Mouse (Mus musculus) midbrain, embryonic 14.5 days (tissue): ENCODE measurements around the gene Spata16. TPM values are rescaled to one million over a fixed set of nuclear protein-coding genes. Genes with fewer than 3 reads are reported as not detected.

Experiments
- ATAC-seq: fragments of 200-750 bp; cut with Nextera tagmentation; 2 replicates; pipeline ENCODE4 v1.8.0; 2017; ENCODE audit warnings: moderate number of reproducible peaks, moderate library complexity; ENCODE audit not compliant: low FRiP score, low TSS enrichment
- DNase-seq: peaks from one replicate; pipeline ENCODE4 v3.0.0-alpha.2; 2015
- H3K27ac ChIP-seq: fragments of 300-500 bp; sonication (generic); replicated peaks from 2 replicates; pipeline ENCODE4 v1.5.1; 2014; ENCODE audit warnings: mild to moderate bottlenecking, low read depth, low read length, moderate library complexity
- H3K27me3 ChIP-seq: fragments of 300-500 bp; sonication (generic); 2 replicates; pipeline ENCODE4 v1.6.1; 2014; ENCODE audit warnings: low read length, control low read depth, mixed read lengths; ENCODE audit not compliant: control insufficient read depth, insufficient read depth
- H3K36me3 ChIP-seq: fragments of 300-500 bp; sonication (generic); 2 replicates; pipeline ENCODE4 v1.6.1; 2014; ENCODE audit warnings: low read length, control low read depth; ENCODE audit not compliant: control insufficient read depth, insufficient read depth
- H3K4me1 ChIP-seq: fragments of 300-500 bp; sonication (generic); 2 replicates; pipeline ENCODE4 v1.6.1; 2014; ENCODE audit warnings: mild to moderate bottlenecking, antibody characterized with exemption, low read length, control low read depth; ENCODE audit not compliant: control insufficient read depth, insufficient read depth
- H3K4me2 ChIP-seq: fragments of 300-500 bp; sonication (generic); 2 replicates; pipeline ENCODE4 v1.6.1; 2014; ENCODE audit warnings: mild to moderate bottlenecking, low read length, moderate library complexity
- H3K4me3 ChIP-seq: fragments of 300-500 bp; sonication (generic); replicated peaks from 2 replicates; pipeline ENCODE4 v1.5.1; 2014; ENCODE audit warnings: low read depth, low read length
- H3K9ac ChIP-seq: fragments of 300-500 bp; sonication (generic); replicated peaks from 2 replicates; pipeline ENCODE4 v1.6.1; 2014; ENCODE audit warnings: mild to moderate bottlenecking, low read length, moderate library complexity
- H3K9me3 ChIP-seq: fragments of 300-500 bp; sonication (generic); 2 replicates; pipeline ENCODE4 v1.6.1; 2016; ENCODE audit warnings: low read length, control low read depth, mixed read lengths; ENCODE audit not compliant: control insufficient read depth
- WGBS: fragments of 180-500 bp; shearing (Covaris S2); extraction: QIAGEN DNeasy Blood & Tissue Kit; methylation state at CpG from one replicate; pipeline ENCODE4 v1.1.7; 2014; 5-methylcytosine and 5-hydroxymethylcytosine counted together
- polyA plus RNA-seq: library from polyadenylated mRNA; unstranded; fragments of >200 nt; fragmentation: Nextera tagmentation; extraction: Ambion mirVana; gene quantifications from 2 replicates; pipeline ENCODE4 v1.2.1, GENCODE M21; 2014

Gene Spata16
- polyA plus RNA-seq, 1 experiment from 2014 or later = not detected

DNA sequence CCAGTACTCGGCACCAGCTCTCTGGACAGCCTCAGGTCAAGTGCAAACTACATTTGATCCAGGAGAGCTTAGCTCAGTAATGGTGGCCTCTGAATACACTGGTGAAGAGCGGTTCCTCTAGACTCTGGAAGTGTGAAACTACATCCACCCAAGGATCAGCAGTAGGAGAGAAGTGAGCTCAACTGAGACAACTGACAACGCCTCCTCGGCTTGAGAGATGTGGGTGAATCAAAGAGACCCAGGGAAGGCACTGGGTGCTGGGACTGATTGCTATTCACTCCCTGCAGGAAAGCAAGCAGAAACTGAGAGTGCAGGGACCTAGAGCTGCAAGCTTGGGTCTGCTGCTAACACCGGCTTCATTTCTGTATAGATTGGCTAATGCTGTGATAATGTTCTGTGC, 210.5 kb downstream of the Spata16 start:
- WGBS = 89% methylated on average over 5 of the region's 5 CpGs
- no peak for DNase-seq
- H3K27ac ChIP-seq = no peak overlapping the region
- H3K4me3 ChIP-seq = no peak overlapping the region
- no peaks in the 10 kb centered on the region for H3K27me3 ChIP-seq
- H3K4me1 ChIP-seq = no peaks in the 10 kb centered on the region
- ATAC-seq = no peak
- H3K9ac ChIP-seq = no peak overlapping the region
- no peaks in the 10 kb centered on the region for H3K36me3 ChIP-seq
- no peaks in the 10 kb centered on the region for H3K9me3 ChIP-seq
- H3K4me2 ChIP-seq = no peak overlapping the region

DNA sequence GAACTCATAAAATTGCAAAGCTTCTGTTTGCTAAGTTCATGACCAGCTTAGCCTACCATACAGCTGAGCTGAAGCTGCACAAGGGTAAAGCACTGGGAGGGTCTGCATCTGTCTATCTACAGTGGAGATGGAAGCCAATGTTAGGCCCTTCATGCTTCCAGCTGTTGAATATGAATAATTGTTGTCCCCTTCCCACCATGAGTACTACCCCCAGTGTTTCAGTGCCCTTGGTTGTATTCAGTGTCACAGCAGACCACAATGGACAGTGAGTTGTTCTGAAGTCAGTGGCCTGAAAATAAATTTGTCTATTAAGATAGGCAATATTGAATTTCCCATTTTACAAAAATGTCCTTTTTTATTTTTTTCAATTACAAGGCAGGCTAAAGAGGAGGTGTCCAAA, 212.8 kb downstream of the Spata16 start:
- no peaks in the 10 kb centered on the region for H3K9me3 ChIP-seq
- H3K4me2 ChIP-seq = no peak overlapping the region
- H3K9ac ChIP-seq = no peak overlapping the region
- H3K27ac ChIP-seq = no peak overlapping the region
- H3K4me3 ChIP-seq = no peak overlapping the region
- H3K4me1 ChIP-seq = no peaks in the 10 kb centered on the region
- H3K36me3 ChIP-seq = no peaks in the 10 kb centered on the region
- no peaks in the 10 kb centered on the region for H3K27me3 ChIP-seq
- ATAC-seq (no peak), DNase-seq (no peak)

DNA sequence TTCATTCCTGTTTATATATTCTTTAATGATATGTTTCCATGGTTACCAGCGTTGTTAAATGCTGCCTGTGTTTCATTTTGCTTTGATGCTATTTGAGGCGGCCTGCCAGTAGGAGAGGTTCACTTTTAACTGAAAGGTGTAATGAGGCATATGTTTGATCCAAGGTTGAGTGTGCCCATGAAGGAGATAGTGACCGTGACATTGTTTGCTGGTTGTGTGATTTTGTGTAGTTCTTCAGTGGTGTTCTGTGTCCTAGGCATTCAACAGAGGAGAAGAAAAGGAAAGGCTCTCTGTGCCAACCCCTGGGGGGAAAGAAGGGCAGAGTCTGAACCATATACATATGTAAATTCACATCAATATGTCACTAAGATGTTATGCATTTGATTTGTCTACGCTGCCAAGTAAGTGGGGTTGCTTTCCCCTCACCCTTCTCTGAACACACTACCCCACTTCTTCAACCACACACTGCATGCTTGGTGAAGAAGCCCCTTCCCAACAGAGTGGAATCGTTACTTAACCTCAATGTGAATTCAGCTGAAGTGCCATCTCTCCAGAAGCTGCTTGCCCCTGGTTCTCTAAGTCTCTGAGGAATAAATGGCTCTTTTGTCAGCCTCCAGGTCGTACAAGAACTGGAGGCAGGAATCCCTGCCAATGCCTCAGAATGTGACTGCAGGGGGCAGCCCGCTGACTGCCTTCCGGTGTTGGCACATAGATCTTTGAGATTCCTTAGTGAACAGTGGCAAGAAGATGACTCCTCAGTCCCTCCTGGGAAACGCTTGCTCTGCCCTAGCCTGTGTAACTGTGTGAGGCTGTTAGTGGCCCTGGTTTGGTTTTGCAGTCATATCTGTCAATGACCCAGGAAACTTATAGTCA, 213.5 kb downstream of the Spata16 start:
- ATAC-seq (peak; percentile 66), DNase-seq (peak; percentile 59)
- H3K27me3 ChIP-seq = no peaks in the 10 kb centered on the region
- H3K27ac ChIP-seq = peak overlapping the region; percentile 47
- 25% methylated on average over 9 of the region's 9 CpGs for WGBS
- no peak overlapping the region for H3K9ac ChIP-seq
- no peak overlapping the region for H3K4me2 ChIP-seq
- no peaks in the 10 kb centered on the region for H3K9me3 ChIP-seq
- no peak overlapping the region for H3K4me3 ChIP-seq
- no peaks in the 10 kb centered on the region for H3K4me1 ChIP-seq
- no peaks in the 10 kb centered on the region for H3K36me3 ChIP-seq

DNA sequence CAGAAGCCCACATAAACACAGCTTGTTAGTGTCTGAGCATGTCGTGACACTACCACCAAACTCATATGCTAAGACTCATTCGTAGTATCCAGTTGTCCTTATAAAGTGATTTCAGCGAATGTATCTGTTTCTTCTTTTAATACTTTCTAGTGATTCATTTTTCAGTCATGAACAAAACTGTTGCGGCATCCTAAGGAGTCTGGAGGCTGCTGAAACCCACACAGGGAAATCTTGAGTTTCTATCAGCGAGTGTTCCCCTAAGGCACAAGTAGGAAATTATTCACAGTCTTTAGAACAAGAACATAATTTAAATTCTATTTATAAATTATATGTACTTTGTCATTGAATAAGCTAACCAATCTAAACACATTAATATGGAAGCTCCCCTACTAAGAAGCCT, 216.1 kb downstream of the Spata16 start:
- Histone ChIP-seq H3K4me3 (no peak overlapping the region), H3K9ac (no peak overlapping the region), H3K9me3 (no peaks in the 10 kb centered on the region), H3K4me2 (no peak overlapping the region), H3K36me3 (no peaks in the 10 kb centered on the region), H3K4me1 (no peaks in the 10 kb centered on the region), H3K27ac (no peak overlapping the region), H3K27me3 (no peaks in the 10 kb centered on the region)
- ATAC-seq = no peak
- no peak for DNase-seq
- 87% methylated on average over 5 of the region's 5 CpGs for WGBS

DNA sequence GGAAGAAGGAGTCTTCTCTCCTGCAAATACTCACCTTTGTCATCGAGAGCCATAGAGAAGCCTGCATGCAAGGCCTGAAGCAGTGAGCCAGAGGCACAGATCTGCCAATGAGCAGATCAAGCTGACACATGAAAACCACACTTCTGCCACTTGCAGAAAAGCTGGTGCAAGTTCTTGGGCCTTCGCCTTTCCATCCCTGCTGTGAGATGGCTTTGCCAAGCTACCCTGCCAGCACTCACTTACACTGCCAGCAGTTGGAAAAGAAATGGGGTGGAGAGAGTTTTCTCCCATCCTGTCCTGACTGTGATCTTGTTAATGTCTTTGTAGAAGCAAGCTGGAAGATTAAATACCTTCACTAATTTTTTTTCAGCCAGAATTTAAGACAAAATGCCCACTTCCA, 237.3 kb downstream of the Spata16 start:
- Histone ChIP-seq H3K27me3 (no peaks in the 10 kb centered on the region), H3K4me3 (no peak overlapping the region), H3K9me3 (no peaks in the 10 kb centered on the region), H3K27ac (no peak overlapping the region), H3K4me1 (no peaks in the 10 kb centered on the region), H3K4me2 (no peak overlapping the region), H3K36me3 (no peaks in the 10 kb centered on the region), H3K9ac (no peak overlapping the region)
- WGBS = 75% methylated on average over 2 of the region's 2 CpGs
- no peak for ATAC-seq
- no peak for DNase-seq

DNA sequence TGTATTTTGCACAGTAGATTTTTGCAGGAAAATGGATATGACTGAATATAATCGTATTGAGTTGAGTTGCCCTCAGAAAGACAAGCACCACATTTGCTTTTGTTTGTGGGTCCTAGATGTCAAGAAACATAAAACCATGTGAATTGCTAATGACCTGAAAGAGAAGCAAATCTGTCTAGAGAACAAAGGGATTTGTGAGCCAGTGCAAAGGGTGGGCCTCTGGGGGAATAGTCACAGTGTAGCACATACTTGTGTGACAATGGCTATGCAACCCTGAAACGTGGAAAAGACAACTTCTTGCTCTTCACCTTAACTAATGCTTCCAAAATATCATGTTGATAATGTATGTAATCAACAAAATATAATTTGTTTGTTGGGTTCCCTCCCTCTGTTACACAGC, 239.9 kb downstream of the Spata16 start:
- H3K4me2 ChIP-seq = no peak overlapping the region
- ATAC-seq (no peak), DNase-seq (no peak)
- H3K36me3 ChIP-seq = no peaks in the 10 kb centered on the region
- no peak overlapping the region for H3K9ac ChIP-seq
- 22% methylated on average over 2 of the region's 2 CpGs for WGBS
- no peaks in the 10 kb centered on the region for H3K9me3 ChIP-seq
- no peaks in the 10 kb centered on the region for H3K4me1 ChIP-seq
- no peak overlapping the region for H3K27ac ChIP-seq
- no peak overlapping the region for H3K4me3 ChIP-seq
- no peaks in the 10 kb centered on the region for H3K27me3 ChIP-seq

DNA sequence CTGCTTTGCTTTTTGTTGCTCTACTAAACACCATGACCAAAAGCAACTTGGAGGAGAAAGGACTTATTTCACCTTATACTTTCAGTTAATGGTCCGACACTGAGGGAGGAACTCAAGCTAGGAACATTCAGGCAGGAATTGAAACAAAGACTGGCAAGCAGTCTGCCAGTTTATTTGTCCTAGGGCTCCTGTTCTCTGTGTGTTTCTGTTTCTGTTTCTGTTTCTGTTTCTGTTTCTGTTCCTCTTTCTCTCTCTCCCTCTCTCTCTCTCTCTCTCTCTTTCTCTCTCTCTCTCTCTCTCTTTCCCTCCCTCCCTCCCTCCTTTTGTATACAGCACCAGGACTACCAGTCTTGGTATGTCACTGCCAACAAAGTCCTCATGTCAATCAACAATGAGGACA, 279.2 kb downstream of the Spata16 start:
- Histone ChIP-seq H3K9ac (no peak overlapping the region), H3K27me3 (no peaks in the 10 kb centered on the region), H3K4me2 (no peak overlapping the region), H3K36me3 (no peaks in the 10 kb centered on the region), H3K9me3 (no peaks in the 10 kb centered on the region), H3K4me1 (no peaks in the 10 kb centered on the region), H3K27ac (no peak overlapping the region), H3K4me3 (no peak overlapping the region)
- ATAC-seq (no peak), DNase-seq (no peak)
- WGBS = 74% methylated on average over 1 of the region's 1 CpGs

DNA sequence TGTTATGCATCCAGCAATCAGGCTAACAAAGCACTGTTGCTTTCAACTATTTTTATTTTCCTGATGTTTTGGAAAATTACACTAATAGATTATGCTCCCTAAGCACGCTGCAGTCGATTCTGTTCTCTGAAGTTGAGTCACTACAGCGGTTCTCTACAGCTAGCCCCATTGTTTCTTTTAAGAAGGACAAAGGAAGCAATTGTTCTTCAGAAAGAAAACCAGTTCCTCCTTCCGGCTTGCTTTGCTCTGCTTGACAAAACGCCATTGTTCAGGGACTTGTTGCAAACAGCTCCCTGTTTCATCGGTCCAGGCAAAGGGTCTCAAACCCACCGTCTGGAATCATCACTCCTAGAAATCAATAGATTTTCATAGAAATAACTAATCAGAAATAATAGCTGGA, 283.6 kb downstream of the Spata16 start:
- H3K4me2 ChIP-seq = no peak overlapping the region
- H3K4me1 ChIP-seq = no peaks in the 10 kb centered on the region
- no peak for ATAC-seq
- no peak overlapping the region for H3K27ac ChIP-seq
- H3K9ac ChIP-seq = no peak overlapping the region
- no peaks in the 10 kb centered on the region for H3K9me3 ChIP-seq
- H3K36me3 ChIP-seq = no peaks in the 10 kb centered on the region
- H3K27me3 ChIP-seq = no peaks in the 10 kb centered on the region
- DNase-seq = peak; percentile 7
- no peak overlapping the region for H3K4me3 ChIP-seq
- 21% methylated on average over 7 of the region's 7 CpGs for WGBS

DNA sequence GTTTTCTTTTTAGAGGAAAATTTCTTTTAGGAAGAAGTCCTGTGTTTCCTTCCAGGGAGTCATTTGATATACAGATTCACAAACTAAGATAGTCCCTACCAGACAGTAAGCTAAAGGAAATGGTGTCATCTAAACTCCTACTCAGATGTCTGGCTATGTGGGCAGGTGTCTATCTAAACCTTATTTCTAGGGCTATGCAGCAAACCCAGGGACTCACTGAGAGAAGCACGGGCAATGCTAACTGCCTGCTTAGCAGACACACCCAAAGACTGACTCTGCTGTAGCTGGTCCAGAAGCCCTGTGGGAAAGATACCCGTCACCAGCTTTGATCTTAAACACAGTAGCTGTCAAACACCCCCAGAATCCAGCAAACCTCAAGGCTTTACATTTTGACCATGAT, 284.2 kb downstream of the Spata16 start:
- Histone ChIP-seq H3K4me2 (no peak overlapping the region), H3K4me1 (no peaks in the 10 kb centered on the region), H3K9me3 (no peaks in the 10 kb centered on the region), H3K4me3 (no peak overlapping the region), H3K36me3 (no peaks in the 10 kb centered on the region), H3K27me3 (no peaks in the 10 kb centered on the region), H3K27ac (no peak overlapping the region), H3K9ac (no peak overlapping the region)
- 87% methylated on average over 2 of the region's 2 CpGs for WGBS
- no peak for DNase-seq
- ATAC-seq = no peak
